Mouse (Mus musculus) 416B (cell line): ENCODE measurements around the gene Abtb2.

Experiments
- DNase-seq: peaks from one replicate; pipeline ENCODE4 v3.0.0; 2011; ENCODE audit warnings: low read depth

Abtb2 gene

GRCm38 (mm10) chr2:103687888-103688287, 121.8 kb downstream of the Abtb2 start:
- no peak for DNase-seq

GRCm38 (mm10) chr2:103690425-103690824, 124.3 kb downstream of the Abtb2 start:
- DNase-seq, result no peak

- DNase-seq, result no peak
Observed at GRCm38 (mm10) chr2:103690828-103691227, 124.7 kb downstream of the Abtb2 start.

- no peak for DNase-seq
Observed at GRCm38 (mm10) chr2:103691278-103691677, 125.2 kb downstream of the Abtb2 start.

- DNase-seq, result no peak
Observed at GRCm38 (mm10) chr2:103692810-103693209, 126.7 kb downstream of the Abtb2 start.

GRCm38 (mm10) chr2:103694777-103695563, 128.9 kb downstream of the Abtb2 start:
- DNase-seq, result no peak

- no peak for DNase-seq
Observed at GRCm38 (mm10) chr2:103696177-103696576, 130.1 kb downstream of the Abtb2 start.

- DNase-seq, result no peak
Observed at GRCm38 (mm10) chr2:103700514-103700913, 134.4 kb downstream of the Abtb2 start.

GRCm38 (mm10) chr2:103703336-103703735, 137.2 kb downstream of the Abtb2 start:
- DNase-seq, result no peak

- DNase-seq, result no peak
Observed at GRCm38 (mm10) chr2:103703865-103704264, 137.8 kb downstream of the Abtb2 start.

- no peak for DNase-seq
Observed at GRCm38 (mm10) chr2:103705826-103706225, 139.7 kb downstream of the Abtb2 start.

- peak; percentile 46 for DNase-seq
Observed at GRCm38 (mm10) chr2:103706226-103706625, 140.1 kb downstream of the Abtb2 start.

- no peak for DNase-seq
Observed at GRCm38 (mm10) chr2:103707056-103707776, 141.1 kb downstream of the Abtb2 start.

GRCm38 (mm10) chr2:103710849-103711248, 144.7 kb downstream of the Abtb2 start:
- no peak for DNase-seq

- DNase-seq, result no peak
Observed at GRCm38 (mm10) chr2:103713831-103714230, 147.7 kb downstream of the Abtb2 start.

- no peak for DNase-seq
Observed at GRCm38 (mm10) chr2:103714412-103714811, 148.3 kb downstream of the Abtb2 start.

GRCm38 (mm10) chr2:103718594-103719291, 152.6 kb downstream of the Abtb2 start:
- DNase-seq, result peak; percentile 65

GRCm38 (mm10) chr2:103719292-103719646, 153.2 kb downstream of the Abtb2 start:
- no peak for DNase-seq

GRCm38 (mm10) chr2:103724521-103724920, 158.4 kb downstream of the Abtb2 start:
- DNase-seq, result no peak

GRCm38 (mm10) chr2:103728027-103728540, 162.0 kb downstream of the Abtb2 start:
- no peak for DNase-seq

GRCm38 (mm10) chr2:103730999-103731398, 164.9 kb downstream of the Abtb2 start:
- no peak for DNase-seq

GRCm38 (mm10) chr2:103731423-103731822, 165.3 kb downstream of the Abtb2 start:
- DNase-seq, result no peak

- DNase-seq, result no peak
Observed at GRCm38 (mm10) chr2:103742821-103743220, 176.7 kb downstream of the Abtb2 start.
